Mouse (Mus musculus) megakaryocyte, embryonic 14.5 days (primary cell): ENCODE data around the gene a.

Source experiments
- FLI1 ChIP-seq: IDR thresholded peaks from 2 replicates; pipeline ENCODE4 v1.6.1; 2012; ENCODE audit warnings: low read length, inconsistent platforms, mixed read lengths
- GATA1 ChIP-seq: IDR thresholded peaks from 3 replicates; pipeline ENCODE4 v1.6.1; 2012; ENCODE audit warnings: mixed read lengths, low read length, inconsistent platforms, borderline replicate concordance

- TF ChIP-seq GATA1, result no peak
- TF ChIP-seq FLI1, result no peak
Observed at GRCm38 (mm10) chr2:154905796-154906195, 114.6 kb downstream of the a start.
